Mouse (Mus musculus) CD8-positive naive resting alpha-beta T cell, adult 57 days (primary cell): ENCODE measurements around the gene Kif9. TPM values are rescaled to one million over a fixed set of nuclear protein-coding genes. Genes with fewer than 3 reads are reported as not detected.

Source experiments
- total RNA-seq: library from RNA; stranded (reverse); gene quantifications from one replicate; pipeline ENCODE4 v1.2.4, GENCODE M21; 2023

The Kif9 gene
- total RNA-seq = 0.52 TPM

GRCm38 (mm10) chr9:110476124-110477091, at the start of gene Kif9, which contains the start of gene Klhl18:
TSS of gene Kif9 (plus strand) at chr9:110476958.
TSS of gene Klhl18 (minus strand) at chr9:110476694.

GRCm38 (mm10) chr9:110532538-110533291, 56.0 kb downstream of the Kif9 start, which contains the start of gene Setd2:
TSS of gene Setd2 (plus strand) at chr9:110532597.

Other genes starting within 250 kb of the Kif9 start
- 3.2 TPM for gene Cspg5, start 233.2 kb upstream of the Kif9 start, total RNA-seq
- gene Elp6, start 171.8 kb upstream of the Kif9 start, total RNA-seq = 7.4 TPM
- gene Scap, start 143.7 kb upstream of the Kif9 start, total RNA-seq = 72.6 TPM
- gene Ptpn23, start 68.7 kb upstream of the Kif9 start, total RNA-seq = 59.0 TPM
- 4.0 TPM for gene Ngp, start 57.2 kb upstream of the Kif9 start, total RNA-seq
- gene Klhl18, start 264 bp upstream of the Kif9 start, total RNA-seq = 28.3 TPM
- 130 TPM for gene Setd2, start 55.6 kb downstream of the Kif9 start, total RNA-seq
- 5.8 TPM for gene Nradd, start 147.5 kb downstream of the Kif9 start, total RNA-seq
- gene Nbeal2, start 177.2 kb downstream of the Kif9 start, total RNA-seq = 85.6 TPM
- 86.0 TPM for gene Ccdc12, start 179.5 kb downstream of the Kif9 start, total RNA-seq